Mouse (Mus musculus): ENCODE data around the gene Tenm2.

DNA sequence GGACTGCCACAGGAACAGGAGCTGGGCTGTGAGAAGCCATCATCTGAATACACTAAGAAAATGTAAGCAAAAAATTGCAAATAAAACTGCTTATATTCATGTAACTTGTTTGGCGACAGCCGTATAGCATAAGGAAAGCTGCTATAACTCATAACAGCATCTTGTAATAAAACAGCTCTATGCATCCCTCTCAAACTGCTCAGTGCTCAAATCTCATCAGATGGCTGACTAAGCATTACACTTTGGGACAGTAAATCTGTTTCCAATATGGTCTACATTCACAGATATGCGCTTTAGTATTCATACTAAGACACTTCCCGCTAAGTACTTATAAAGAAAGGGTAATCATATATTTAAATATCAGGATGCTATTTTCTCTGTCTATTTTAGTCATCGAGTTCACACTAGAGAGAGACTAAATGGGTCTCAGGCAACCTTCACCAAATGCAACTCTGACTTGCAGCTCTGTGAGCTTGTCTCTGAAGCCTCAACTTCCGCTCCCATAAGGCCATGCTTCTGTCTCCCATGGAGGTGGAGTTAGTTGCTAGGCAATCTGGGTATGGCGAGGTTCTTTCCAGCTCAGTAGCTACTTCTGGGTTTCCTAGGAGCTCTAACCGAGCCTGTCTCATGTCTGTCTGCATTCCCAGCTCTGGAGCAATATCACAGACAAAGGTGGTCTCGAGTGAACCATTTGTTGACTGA is 308.9 kb downstream of the Tenm2 start:
- TF ChIP-seq EP300 (IDR thresholded peaks at IDR 0.05) (no peak), CTCF (IDR thresholded peaks at IDR 0.05) (no peak)

Measured in lung, postnatal 0 days (tissue).